Mouse (Mus musculus) hindbrain, embryonic 13.5 days (tissue): ENCODE measurements around the gene Dolpp1. TPM values are rescaled to one million over a fixed set of nuclear protein-coding genes. Genes with fewer than 3 reads are reported as not detected.

Experiments used
- ATAC-seq: fragments of 200-750 bp; cut with Nextera tagmentation; 2 replicates; pipeline ENCODE4 v1.8.0; 2017; ENCODE audit warnings: moderate TSS enrichment; ENCODE audit not compliant: low FRiP score
- H3K27ac ChIP-seq: fragments of 300-500 bp; sonication (generic); 2 replicates; pipeline ENCODE4 v1.5.1; 2015; ENCODE audit warnings: inconsistent platforms, mild to moderate bottlenecking, moderate library complexity
- H3K27me3 ChIP-seq: fragments of 300-500 bp; sonication (generic); 2 replicates; pipeline ENCODE4 v1.6.1; 2015; ENCODE audit warnings: mild to moderate bottlenecking, inconsistent platforms
- H3K36me3 ChIP-seq: fragments of 300-500 bp; sonication (generic); 2 replicates; pipeline ENCODE4 v1.6.1; 2015; ENCODE audit warnings: mild to moderate bottlenecking, inconsistent platforms
- H3K4me1 ChIP-seq: fragments of 300-500 bp; sonication (generic); replicated peaks from 2 replicates; pipeline ENCODE4 v1.6.1; 2015; ENCODE audit warnings: inconsistent platforms
- H3K4me2 ChIP-seq: fragments of 300-500 bp; sonication (generic); 2 replicates; pipeline ENCODE4 v1.6.1; 2015; ENCODE audit warnings: inconsistent platforms, mild to moderate bottlenecking, moderate library complexity
- H3K4me3 ChIP-seq: fragments of 300-500 bp; sonication (generic); 2 replicates; pipeline ENCODE4 v1.5.1; 2015; ENCODE audit warnings: mild to moderate bottlenecking, inconsistent platforms
- H3K9ac ChIP-seq: fragments of 300-500 bp; sonication (generic); 2 replicates; pipeline ENCODE4 v1.6.1; 2015; ENCODE audit warnings: mild to moderate bottlenecking, inconsistent platforms
- H3K9me3 ChIP-seq: fragments of 300-500 bp; sonication (generic); 2 replicates; pipeline ENCODE4 v1.6.1; 2016; ENCODE audit warnings: inconsistent platforms
- WGBS: fragments of 180-500 bp; shearing (Covaris S2); methylation state at CpG from one replicate; pipeline ENCODE4 v1.1.7; 2015; 5-methylcytosine and 5-hydroxymethylcytosine counted together
- polyA plus RNA-seq: library from polyadenylated mRNA; unstranded; fragments of >200 nt; fragmentation: Nextera tagmentation; extraction: Ambion mirVana; gene quantifications from 2 replicates; pipeline ENCODE4 v1.2.1, GENCODE M21; 2015

The Dolpp1 gene
- 51.2 and 53.9 TPM in 2 replicates for polyA plus RNA-seq

GRCm38 (mm10) chr2:30392114-30392576 is at the start of gene Dolpp1:
TSS of gene Dolpp1 (plus strand) at chr2:30392254.
- Histone ChIP-seq H3K27me3 (no peaks in the 10 kb centered on the region), H3K36me3 (peaks cover 22% of the 10 kb centered on the region), H3K9me3 (no peaks in the 10 kb centered on the region), H3K4me1 (peaks cover 29% of the 10 kb centered on the region), H3K4me2 (peak within 1 kb of the TSS; percentile 99), H3K4me3 (peak within 1 kb of the TSS; percentile 82), H3K9ac (peak within 1 kb of the TSS; percentile 93), H3K27ac (peak within 1 kb of the TSS; percentile 96)
- WGBS = under 1% methylated on average over 40 of the region's 40 CpGs
- peak; percentile 99 for ATAC-seq

DNA sequence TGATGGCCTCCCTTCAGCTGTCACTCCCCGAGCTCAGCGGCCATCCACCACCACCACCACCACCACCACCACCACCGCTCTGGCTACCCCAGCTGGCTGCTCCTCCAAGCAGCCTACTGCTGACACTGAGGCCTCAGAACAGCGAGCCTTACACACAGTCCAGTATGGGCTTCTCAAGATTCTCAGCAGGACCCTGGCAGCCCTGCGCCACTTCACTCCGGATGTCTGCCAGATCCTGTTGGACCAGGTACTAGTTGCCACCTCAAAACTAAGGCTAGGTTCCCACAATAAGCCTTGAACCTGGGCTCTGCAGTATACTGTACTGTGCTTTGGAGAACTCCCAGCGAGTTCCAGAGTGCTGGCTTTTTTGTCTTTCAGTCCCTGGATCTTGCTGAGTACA is 49.5 kb upstream of the Dolpp1 start:
- peaks cover 98% of the 10 kb centered on the region for H3K36me3 ChIP-seq
- H3K9ac ChIP-seq = no peak overlapping the region
- H3K27me3 ChIP-seq = no peaks in the 10 kb centered on the region
- no peak for ATAC-seq
- H3K27ac ChIP-seq = no peak overlapping the region
- H3K4me2 ChIP-seq = no peak overlapping the region
- no peaks in the 10 kb centered on the region for H3K4me1 ChIP-seq
- H3K4me3 ChIP-seq = no peak overlapping the region
- H3K9me3 ChIP-seq = no peaks in the 10 kb centered on the region
- 91% methylated on average over 7 of the region's 7 CpGs for WGBS

GRCm38 (mm10) chr2:30343601-30344137 is 48.4 kb upstream of the Dolpp1 start:
- no peaks in the 10 kb centered on the region for H3K27me3 ChIP-seq
- H3K4me1 ChIP-seq = no peaks in the 10 kb centered on the region
- H3K36me3 ChIP-seq = peaks cover 99% of the 10 kb centered on the region
- no peak for ATAC-seq
- 73% methylated on average over 14 of the region's 14 CpGs for WGBS
- H3K4me2 ChIP-seq = no peak overlapping the region
- H3K4me3 ChIP-seq = no peak overlapping the region
- no peak overlapping the region for H3K9ac ChIP-seq
- peak overlapping the region; percentile 40; the same call in 1 of the 2 replicates for H3K27ac ChIP-seq
- no peaks in the 10 kb centered on the region for H3K9me3 ChIP-seq

DNA sequence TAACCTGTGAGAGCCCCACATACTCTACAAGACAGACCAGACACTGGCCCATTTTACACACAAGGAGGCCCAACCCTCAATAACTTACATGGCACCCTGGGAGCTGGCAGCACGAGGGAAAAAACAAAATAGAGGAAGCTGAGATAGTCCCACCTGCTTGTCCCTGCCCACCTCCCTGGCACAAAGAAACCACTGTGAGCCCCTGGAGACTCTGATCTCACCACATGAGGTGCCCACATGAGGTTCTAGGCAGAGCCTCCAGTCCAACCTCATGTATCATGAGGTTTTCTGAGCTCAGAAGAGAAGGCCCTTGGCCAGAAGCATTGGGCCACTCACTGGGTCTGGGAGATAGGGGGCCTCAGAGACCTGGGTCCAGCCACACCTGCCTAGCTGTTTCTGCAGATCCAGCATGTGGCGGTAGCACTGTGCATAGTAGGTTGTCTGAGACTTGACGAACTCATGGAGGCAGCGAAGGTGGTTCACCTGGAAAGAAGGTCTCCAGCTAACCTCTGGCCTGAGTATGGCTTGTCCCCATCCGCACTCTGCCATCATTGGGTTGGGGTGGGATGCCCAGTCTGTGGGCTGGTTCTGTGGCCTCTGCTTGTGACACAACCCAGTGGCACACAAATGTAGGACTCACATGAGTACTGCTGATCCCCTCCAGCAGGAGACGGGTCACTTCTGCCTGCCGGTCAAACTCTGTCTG is 45.9 kb upstream of the Dolpp1 start:
- no peaks in the 10 kb centered on the region for H3K27me3 ChIP-seq
- WGBS = 93% methylated on average over 7 of the region's 7 CpGs
- no peaks in the 10 kb centered on the region for H3K4me1 ChIP-seq
- H3K4me3 ChIP-seq = no peak overlapping the region
- no peak overlapping the region for H3K4me2 ChIP-seq
- H3K9me3 ChIP-seq = no peaks in the 10 kb centered on the region
- no peak overlapping the region for H3K27ac ChIP-seq
- ATAC-seq = no peak
- H3K9ac ChIP-seq = no peak overlapping the region
- peaks cover 100% of the 10 kb centered on the region for H3K36me3 ChIP-seq

GRCm38 (mm10) chr2:30349196-30349595 is 42.9 kb upstream of the Dolpp1 start:
- WGBS = 93% methylated on average over 6 of the region's 6 CpGs
- H3K27ac ChIP-seq = no peak overlapping the region
- H3K9ac ChIP-seq = no peak overlapping the region
- H3K9me3 ChIP-seq = no peaks in the 10 kb centered on the region
- ATAC-seq = no peak
- no peaks in the 10 kb centered on the region for H3K4me1 ChIP-seq
- no peak overlapping the region for H3K4me2 ChIP-seq
- peaks cover 91% of the 10 kb centered on the region for H3K36me3 ChIP-seq
- H3K4me3 ChIP-seq = no peak overlapping the region
- H3K27me3 ChIP-seq = no peaks in the 10 kb centered on the region

DNA sequence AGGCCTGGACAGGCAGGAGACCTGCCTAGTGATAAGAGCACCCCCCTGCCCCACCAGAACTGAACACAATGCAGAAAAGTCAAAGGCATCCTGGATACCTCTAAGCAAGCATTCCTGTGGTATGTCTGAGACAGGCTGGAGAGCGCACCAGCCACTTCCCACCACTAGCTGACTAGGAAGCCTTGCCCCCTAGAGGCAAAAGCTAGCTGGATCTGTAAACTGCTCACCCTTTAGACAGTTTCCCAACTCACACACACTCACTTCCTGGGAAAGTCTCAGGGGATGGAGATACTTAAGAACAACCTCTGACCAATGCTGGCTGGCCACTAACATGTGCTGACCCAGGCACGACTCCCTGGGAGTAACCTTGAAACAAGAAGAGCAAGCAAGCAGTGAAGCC is 40.9 kb upstream of the Dolpp1 start:
- H3K9me3 ChIP-seq = no peaks in the 10 kb centered on the region
- no peak for ATAC-seq
- no peak overlapping the region for H3K4me3 ChIP-seq
- H3K27me3 ChIP-seq = no peaks in the 10 kb centered on the region
- H3K9ac ChIP-seq = no peak overlapping the region
- H3K27ac ChIP-seq = no peak overlapping the region
- H3K4me1 ChIP-seq = peaks cover 14% of the 10 kb centered on the region
- peaks cover 88% of the 10 kb centered on the region for H3K36me3 ChIP-seq
- no peak overlapping the region for H3K4me2 ChIP-seq
- WGBS = 84% methylated on average over 2 of the region's 2 CpGs

DNA sequence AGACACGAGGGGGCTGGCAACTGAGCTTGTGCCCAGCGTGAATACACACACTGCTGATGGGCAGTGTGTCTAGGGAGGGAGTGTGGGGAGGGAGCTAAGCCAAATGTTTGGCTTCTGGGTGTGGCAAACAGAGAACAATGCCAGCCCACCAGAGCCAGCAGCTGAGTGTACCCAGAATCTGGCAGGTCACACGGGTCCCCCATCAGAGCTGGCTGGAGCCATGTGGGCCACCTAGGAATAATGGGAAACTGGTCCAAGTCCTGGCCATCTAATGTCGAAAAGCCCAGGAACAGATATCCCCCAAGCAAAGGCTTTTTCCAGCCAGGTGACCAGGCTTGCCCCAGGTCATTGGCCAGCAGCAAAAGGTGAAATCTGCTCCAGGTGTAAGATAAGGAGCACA is 36.2 kb upstream of the Dolpp1 start:
- H3K4me2 ChIP-seq = no peak overlapping the region
- peak overlapping the region; percentile 14 for H3K9ac ChIP-seq
- WGBS = 67% methylated on average over 4 of the region's 4 CpGs
- H3K27me3 ChIP-seq = no peaks in the 10 kb centered on the region
- 0 out of 2 replicates have a peak overlapping the region, but pooled peaks have one; percentile 26 for H3K27ac ChIP-seq
- peaks cover 41% of the 10 kb centered on the region for H3K36me3 ChIP-seq
- no peak overlapping the region for H3K4me3 ChIP-seq
- no peak for ATAC-seq
- H3K4me1 ChIP-seq = peaks cover 41% of the 10 kb centered on the region
- H3K9me3 ChIP-seq = no peaks in the 10 kb centered on the region

DNA sequence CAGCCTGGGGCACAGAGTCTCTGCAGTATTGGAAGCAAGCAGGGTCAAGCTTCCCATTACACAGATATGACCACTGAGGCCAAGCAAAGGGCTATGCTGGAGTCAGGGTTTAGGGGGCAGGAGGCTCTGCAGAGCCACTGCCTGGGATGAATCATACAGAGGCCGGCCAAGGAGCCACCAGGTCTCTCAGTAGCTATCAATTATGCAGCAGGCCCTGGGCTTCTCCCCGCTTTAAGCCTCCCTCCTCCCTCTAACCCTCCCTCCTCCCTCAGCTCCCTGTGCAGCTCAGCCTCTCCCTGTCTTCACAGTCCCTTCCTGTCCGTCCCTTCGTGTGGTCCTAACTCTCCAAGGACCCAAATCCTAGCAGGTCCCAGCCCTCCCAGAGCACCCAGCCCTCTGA is 35.8 kb upstream of the Dolpp1 start:
- H3K9me3 ChIP-seq = no peaks in the 10 kb centered on the region
- no peak for ATAC-seq
- WGBS = 59% methylated on average over 4 of the region's 4 CpGs

DNA sequence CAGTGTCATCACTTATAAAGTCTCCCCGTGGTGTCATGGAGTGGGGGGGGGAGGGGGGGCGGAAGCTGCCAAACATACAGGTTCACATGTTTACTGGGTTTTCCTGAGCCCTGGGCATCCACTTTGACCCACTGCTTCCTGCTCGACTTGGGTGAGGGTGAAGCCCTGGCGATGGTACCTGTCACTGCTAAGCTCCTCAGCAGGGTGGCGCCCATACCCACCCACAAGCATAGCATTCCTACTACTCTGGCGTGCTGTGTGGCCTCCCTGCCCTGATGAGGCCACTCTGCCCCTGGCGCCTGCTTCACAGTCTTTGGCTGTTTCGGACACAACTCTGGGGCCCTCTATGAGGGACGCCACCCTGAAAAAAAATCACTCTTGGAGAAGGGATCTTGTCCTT is 35.1 kb upstream of the Dolpp1 start:
- Histone ChIP-seq H3K4me1 (peaks cover 41% of the 10 kb centered on the region), H3K36me3 (peaks cover 36% of the 10 kb centered on the region), H3K9ac (peak overlapping the region; percentile 89), H3K27ac (no peak overlapping the region), H3K27me3 (no peaks in the 10 kb centered on the region), H3K4me2 (no peak overlapping the region), H3K4me3 (no peak overlapping the region), H3K9me3 (no peaks in the 10 kb centered on the region)
- no peak for ATAC-seq
- WGBS = 74% methylated on average over 9 of the region's 9 CpGs

More for the DNA sequence above, 35.8 kb upstream of the Dolpp1 start:
- Histone ChIP-seq H3K4me2 (no peak overlapping the region), H3K36me3 (peaks cover 37% of the 10 kb centered on the region), H3K4me1 (peaks cover 41% of the 10 kb centered on the region), H3K4me3 (no peak overlapping the region), H3K9ac (peak overlapping the region; percentile 89; the same call in 1 of the 2 replicates), H3K27ac (0 out of 2 replicates have a peak overlapping the region, but pooled peaks have one; percentile 26), H3K27me3 (no peaks in the 10 kb centered on the region)

DNA sequence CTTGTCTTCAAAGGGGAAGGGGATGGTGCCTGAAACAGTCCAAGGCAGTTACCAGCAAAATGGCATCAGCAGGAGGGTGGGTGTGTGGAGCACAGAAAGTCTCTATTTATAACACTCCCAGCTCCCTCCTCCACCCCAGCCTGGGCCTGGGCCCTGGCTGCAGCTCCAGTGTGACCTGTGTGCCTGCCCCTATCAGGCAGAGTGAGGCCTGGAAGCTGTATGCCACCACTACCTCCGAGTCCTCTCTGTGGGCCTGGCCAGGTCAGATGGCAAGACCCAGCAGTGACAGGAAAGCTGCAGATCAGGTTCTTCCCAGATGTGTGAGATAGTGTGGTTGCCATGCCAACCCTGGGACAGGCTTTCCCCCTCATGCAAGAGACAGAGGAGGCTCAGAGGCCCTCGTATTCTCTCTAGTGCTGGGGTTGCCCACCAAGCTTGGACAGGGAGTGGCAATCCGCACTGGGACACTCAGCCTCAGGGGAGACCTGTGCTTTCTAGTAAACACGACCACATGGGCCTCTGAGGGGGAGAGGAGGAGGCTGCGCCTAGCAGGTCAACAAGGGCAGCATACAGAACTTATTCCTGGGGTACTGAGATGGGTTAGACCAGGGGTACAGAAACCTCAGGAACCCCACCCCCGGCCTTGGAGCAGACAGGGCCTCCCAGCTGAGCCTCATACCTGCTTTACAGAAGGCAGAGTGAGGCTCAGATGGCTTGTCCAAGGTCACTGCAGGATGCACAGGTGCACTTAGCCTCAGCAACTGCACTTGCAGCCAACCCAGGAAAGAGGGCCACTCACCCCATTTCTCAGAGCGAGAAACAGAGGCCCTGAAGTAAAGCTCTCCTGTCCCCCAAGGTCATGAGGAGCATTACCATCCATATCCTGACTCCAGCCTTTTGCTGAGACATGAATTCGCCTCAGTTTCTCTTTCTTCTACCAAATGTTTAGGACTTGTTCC is 34.2 kb upstream of the Dolpp1 start:
- H3K9ac ChIP-seq = peak overlapping the region; percentile 89
- no peaks in the 10 kb centered on the region for H3K27me3 ChIP-seq
- 61% methylated on average over 8 of the region's 8 CpGs for WGBS
- no peaks in the 10 kb centered on the region for H3K9me3 ChIP-seq
- no peak for ATAC-seq
- H3K4me3 ChIP-seq = peak overlapping the region; percentile 76
- H3K27ac ChIP-seq = peak overlapping the region; percentile 35
- H3K4me2 ChIP-seq = peak overlapping the region; percentile 72
- peaks cover 41% of the 10 kb centered on the region for H3K4me1 ChIP-seq
- H3K36me3 ChIP-seq = peaks cover 29% of the 10 kb centered on the region

- H3K4me2 ChIP-seq = peak within 1 kb of the TSS; percentile 72
- peaks cover 41% of the 10 kb centered on the region for H3K4me1 ChIP-seq
- no peaks in the 10 kb centered on the region for H3K27me3 ChIP-seq
- peak; percentile 80 for ATAC-seq
- H3K27ac ChIP-seq = peak within 1 kb of the TSS; percentile 86
- peaks cover 19% of the 10 kb centered on the region for H3K36me3 ChIP-seq
- no peaks in the 10 kb centered on the region for H3K9me3 ChIP-seq
- H3K4me3 ChIP-seq = peak within 1 kb of the TSS; percentile 76
- 3% methylated on average over 70 of the region's 73 CpGs for whole genome bisulfite sequencing
- H3K9ac ChIP-seq = peak within 1 kb of the TSS; percentile 89
Measured at GRCm38 (mm10) chr2:30358533-30359531, 33.2 kb upstream of the Dolpp1 start, which contains the start of gene Sh3glb2. TSS of gene Sh3glb2 (minus strand) at chr2:30359337.
